Mouse (Mus musculus) heart, postnatal 0 days (tissue): ENCODE data around the gene Clip3.

ENCODE experiments used
- CTCF ChIP-seq: IDR thresholded peaks from 2 replicates; pipeline ENCODE4 v1.5.1; 2016; ENCODE audit warnings: antibody characterized with exemption, control low read depth, low read depth
- EP300 ChIP-seq: IDR thresholded peaks from 2 replicates; pipeline ENCODE4 v1.6.1; 2016; ENCODE audit warnings: antibody characterized with exemption, low read depth

DNA sequence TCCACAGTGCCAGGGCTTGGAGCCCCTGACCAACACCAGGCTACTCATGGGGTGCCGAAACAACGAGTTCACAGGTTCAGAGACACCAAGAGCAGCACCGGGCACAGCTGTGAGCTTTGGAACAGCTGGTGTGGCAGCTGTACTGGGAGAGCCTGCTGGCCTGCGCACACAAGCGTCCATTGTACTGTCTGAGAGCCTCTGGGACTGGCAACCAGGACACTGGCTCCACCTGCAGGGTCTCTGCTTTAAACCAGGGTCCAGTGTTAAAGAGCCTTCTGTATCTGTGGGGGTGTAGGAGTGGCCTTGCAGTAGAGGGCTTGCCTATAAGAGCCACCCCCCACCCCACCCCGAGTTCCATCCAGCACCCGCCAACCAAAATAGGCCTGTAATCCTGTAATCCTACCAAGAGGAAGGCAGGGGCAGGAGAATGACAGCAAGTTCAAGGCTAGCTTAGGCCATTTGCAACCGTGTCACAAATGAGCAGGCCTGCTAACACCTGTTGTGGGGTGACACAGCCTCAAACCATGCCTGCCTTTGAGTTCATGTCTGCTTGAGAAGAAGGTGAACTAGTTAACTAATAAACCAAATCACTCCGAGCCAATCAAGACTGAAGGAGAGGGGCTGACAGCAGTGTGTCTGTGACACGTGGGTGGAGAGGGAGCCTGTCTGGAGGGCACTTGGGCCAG lies 1.7 kb upstream of the Clip3 start:
- TF ChIP-seq CTCF (0 out of 2 replicates have a peak, but pooled peaks have one; percentile 5), EP300 (no peak)
